Mouse (Mus musculus): ENCODE measurements around the gene Ttc7b. TPM values are rescaled to one million over a fixed set of nuclear protein-coding genes. Genes with fewer than 3 reads are reported as not detected.

The Ttc7b gene
- polyA plus RNA-seq, 1 experiment: 52.4 TPM

GRCm38 (mm10) chr12:100279898-100280297, 240.7 kb downstream of the Ttc7b start:
- WGBS: 84% methylated on average over 4 of the region's 4 CpGs
- H3K4me1 ChIP-seq (ENCODE audit: control insufficient read depth, insufficient read depth, low read length): peaks cover 42% of the 10 kb centered on the region
- no peak for DNase-seq
- no peak overlapping the region for H3K4me3 ChIP-seq (replicated peaks; ENCODE audit: extremely low read depth, low read depth, low read length)
- TF ChIP-seq CTCF (IDR thresholded peaks at IDR 0.05; ENCODE audit: insufficient read depth, low read length) (no peak), POLR2A (IDR thresholded peaks at IDR 0.05; ENCODE audit: borderline replicate concordance, extremely low read depth, low read depth, low read length) (no peak)

GRCm38 (mm10) chr12:100278358-100278757, 242.3 kb downstream of the Ttc7b start:
- TF ChIP-seq CTCF (IDR thresholded peaks at IDR 0.05; ENCODE audit: insufficient read depth, low read length) (no peak), POLR2A (IDR thresholded peaks at IDR 0.05; ENCODE audit: borderline replicate concordance, extremely low read depth, low read depth, low read length) (no peak)
- H3K4me1 ChIP-seq (ENCODE audit: control insufficient read depth, insufficient read depth, low read length): peaks cover 37% of the 10 kb centered on the region

GRCm38 (mm10) chr12:100277534-100277905, 243.1 kb downstream of the Ttc7b start:
- peaks cover 30% of the 10 kb centered on the region for H3K4me1 ChIP-seq (ENCODE audit: control insufficient read depth, insufficient read depth, low read length)
- TF ChIP-seq CTCF (IDR thresholded peaks at IDR 0.05; ENCODE audit: insufficient read depth, low read length): no peak
- no peak for TF ChIP-seq POLR2A (IDR thresholded peaks at IDR 0.05; ENCODE audit: borderline replicate concordance, extremely low read depth, low read depth, low read length)
- DNase-seq: no peak
- no peak overlapping the region for H3K4me3 ChIP-seq (replicated peaks; ENCODE audit: extremely low read depth, low read depth, low read length)
- 65% methylated on average over 3 of the region's 3 CpGs for WGBS

More at GRCm38 (mm10) chr12:100278358-100278757, 242.3 kb downstream of the Ttc7b start:
- DNase-seq: no peak
- H3K4me3 ChIP-seq (replicated peaks; ENCODE audit: extremely low read depth, low read depth, low read length): no peak overlapping the region
- WGBS: 39% methylated on average over 8 of the region's 8 CpGs

GRCm38 (mm10) chr12:100276607-100277533, 243.8 kb downstream of the Ttc7b start:
- DNase-seq: peak; percentile 85
- H3K4me3 ChIP-seq (replicated peaks; ENCODE audit: extremely low read depth, low read depth, low read length): no peak overlapping the region
- peaks cover 29% of the 10 kb centered on the region for H3K4me1 ChIP-seq (ENCODE audit: control insufficient read depth, insufficient read depth, low read length)
- 24% methylated on average over 20 of the region's 20 CpGs for WGBS
- no peak for TF ChIP-seq CTCF (IDR thresholded peaks at IDR 0.05; ENCODE audit: insufficient read depth, low read length)
- no peak for TF ChIP-seq POLR2A (IDR thresholded peaks at IDR 0.05; ENCODE audit: borderline replicate concordance, extremely low read depth, low read depth, low read length)

GRCm38 (mm10) chr12:100275850-100276249, 244.8 kb downstream of the Ttc7b start:
- 30% methylated on average over 5 of the region's 5 CpGs for WGBS
- H3K4me1 ChIP-seq (ENCODE audit: control insufficient read depth, insufficient read depth, low read length): peaks cover 21% of the 10 kb centered on the region
- no peak overlapping the region for H3K4me3 ChIP-seq (replicated peaks; ENCODE audit: extremely low read depth, low read depth, low read length)
- peak; percentile 67 for DNase-seq
- TF ChIP-seq CTCF (IDR thresholded peaks at IDR 0.05; ENCODE audit: insufficient read depth, low read length) (no peak), POLR2A (IDR thresholded peaks at IDR 0.05; ENCODE audit: borderline replicate concordance, extremely low read depth, low read depth, low read length) (no peak)

- Histone ChIP-seq H3K4me3 (replicated peaks; ENCODE audit: extremely low read depth, low read depth, low read length) (no peak overlapping the region), H3K4me1 (ENCODE audit: control insufficient read depth, insufficient read depth, low read length) (peaks cover 21% of the 10 kb centered on the region)
- DNase-seq: no peak
- TF ChIP-seq CTCF (IDR thresholded peaks at IDR 0.05; ENCODE audit: insufficient read depth, low read length) (no peak), POLR2A (IDR thresholded peaks at IDR 0.05; ENCODE audit: borderline replicate concordance, extremely low read depth, low read depth, low read length) (no peak)
- WGBS: 85% methylated on average over 2 of the region's 2 CpGs
Measured at GRCm38 (mm10) chr12:100273033-100273432, 247.6 kb downstream of the Ttc7b start.

- peaks cover 2% of the 10 kb centered on the region; the same call in 1 of the 2 replicates for H3K4me1 ChIP-seq (ENCODE audit: control insufficient read depth, insufficient read depth, low read length)
- no peak for DNase-seq
- TF ChIP-seq CTCF (IDR thresholded peaks at IDR 0.05; ENCODE audit: insufficient read depth, low read length) (no peak), POLR2A (IDR thresholded peaks at IDR 0.05; ENCODE audit: borderline replicate concordance, extremely low read depth, low read depth, low read length) (no peak)
- H3K4me3 ChIP-seq (replicated peaks; ENCODE audit: extremely low read depth, low read depth, low read length): no peak overlapping the region
- 67% methylated on average over 9 of the region's 9 CpGs for WGBS
Measured at GRCm38 (mm10) chr12:100269967-100270662, 250.5 kb downstream of the Ttc7b start.

GRCm38 (mm10) chr12:100268011-100268410, 252.6 kb downstream of the Ttc7b start:
- 7% methylated on average over 6 of the region's 6 CpGs for WGBS
- H3K4me3 ChIP-seq (replicated peaks; ENCODE audit: extremely low read depth, low read depth, low read length): no peak overlapping the region
- TF ChIP-seq POLR2A (IDR thresholded peaks at IDR 0.05; ENCODE audit: borderline replicate concordance, extremely low read depth, low read depth, low read length): no peak
- no peak for TF ChIP-seq CTCF (IDR thresholded peaks at IDR 0.05; ENCODE audit: insufficient read depth, low read length)
- peaks cover 2% of the 10 kb centered on the region; the same call in 1 of the 2 replicates for H3K4me1 ChIP-seq (ENCODE audit: control insufficient read depth, insufficient read depth, low read length)
- no peak for DNase-seq

- 48% methylated on average over 9 of the region's 9 CpGs for whole genome bisulfite sequencing
- TF ChIP-seq CTCF (IDR thresholded peaks at IDR 0.05; ENCODE audit: insufficient read depth, low read length) (no peak), POLR2A (IDR thresholded peaks at IDR 0.05; ENCODE audit: borderline replicate concordance, extremely low read depth, low read depth, low read length) (no peak)
- DNase-seq: no peak
- Histone ChIP-seq H3K4me1 (ENCODE audit: control insufficient read depth, insufficient read depth, low read length) (no peaks in the 10 kb centered on the region), H3K4me3 (replicated peaks; ENCODE audit: extremely low read depth, low read depth, low read length) (no peak overlapping the region)
Measured at GRCm38 (mm10) chr12:100265546-100266309, 254.9 kb downstream of the Ttc7b start.
